In the genomic region with DNA sequence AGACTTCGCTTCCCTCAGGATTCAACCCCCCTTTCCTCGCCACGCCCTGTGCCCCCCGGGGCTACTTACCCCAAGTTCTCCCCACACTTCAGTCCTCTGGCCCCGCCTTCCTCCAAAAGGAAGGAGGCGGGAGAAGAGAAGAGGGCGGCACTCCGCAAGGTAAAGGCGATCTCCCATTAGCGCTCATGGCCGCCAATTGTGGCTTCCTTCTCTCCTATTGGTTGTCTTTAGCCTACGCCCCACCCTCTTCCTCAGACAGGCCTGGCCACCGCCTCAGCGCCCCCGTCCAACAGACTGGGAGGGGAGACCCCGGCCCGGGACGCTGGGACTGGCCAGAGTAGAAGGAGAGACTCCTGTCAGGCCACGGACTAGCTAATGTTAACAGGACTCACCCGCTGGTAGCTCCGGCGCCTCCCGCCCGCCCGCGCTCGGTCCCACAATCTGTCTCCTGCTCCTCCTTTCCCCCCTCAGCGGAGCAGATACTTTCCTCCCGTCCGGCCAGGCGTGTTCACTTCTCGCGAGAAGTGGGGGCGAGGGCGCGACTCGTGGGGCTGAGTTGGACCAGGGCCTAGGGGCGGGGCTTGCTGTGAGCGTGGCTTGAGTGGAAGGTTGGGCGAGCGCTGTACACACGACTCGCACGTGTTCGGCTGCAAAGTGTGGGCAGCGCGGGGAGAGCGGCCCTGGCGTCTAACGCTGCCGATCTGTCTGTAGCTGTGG, we compare ENCODE assay signal across 7 mouse cellular contexts. TPM values are rescaled to one million over a fixed set of nuclear protein-coding genes. Genes with fewer than 3 reads are reported as not detected.
DNase-seq lines count a peak whose midpoint lies in the region; ATAC-seq lines count a peak whose summit lies in the region.

A gene (minus strand): TSS at position 98 of the 717 bp plus-strand sequence.
A gene (minus strand): TSS at position 495 of the 717 bp plus-strand sequence.

- H3K9me3 ChIP-seq in intestine, embryonic 16.5 days (ENCODE audit: control insufficient read depth, low read length): peaks cover 4% of the 10 kb centered on the region; the same call in 1 of the 2 replicates
- H3K9me3 ChIP-seq in midbrain, embryonic 11.5 days (ENCODE audit: control insufficient read depth, low read length): no peaks in the 10 kb centered on the region

- under 1% methylated on average over 51 of the region's 51 CpGs for WGBS in intestine, embryonic 16.5 days
- under 1% methylated on average over 50 of the region's 51 CpGs for WGBS in midbrain, embryonic 11.5 days

- peak within 1 kb of the TSS; percentile 87 for H3K9ac ChIP-seq in intestine, embryonic 16.5 days (ENCODE audit: low read depth, low read length)
- peak within 1 kb of the TSS; percentile 88 for H3K9ac ChIP-seq in midbrain, embryonic 11.5 days (ENCODE audit: low read length)

- no peaks in the 10 kb centered on the region for H3K36me3 ChIP-seq in intestine, embryonic 16.5 days (ENCODE audit: control insufficient read depth, insufficient read depth, low read length)
- no peaks in the 10 kb centered on the region for H3K36me3 ChIP-seq in midbrain, embryonic 11.5 days (ENCODE audit: control insufficient read depth, insufficient read depth, low read length)

- intact Hi-C loops in left cerebral cortex, postnatal 36 days (cut with DNase I): loop anchor here (2.0 to 5.0 kb wide), 2 partner anchors 43 to 46 kb away; no protein-coding TSS in a partner anchor

- peak; percentile 99 for ATAC-seq in intestine, embryonic 16.5 days
- peak; percentile 100 for ATAC-seq in midbrain, embryonic 11.5 days (ENCODE audit: low FRiP score)

- H3K4me1 ChIP-seq in intestine, embryonic 16.5 days (ENCODE audit: control insufficient read depth, insufficient read depth, low read length): peaks cover 26% of the 10 kb centered on the region
- H3K4me1 ChIP-seq in midbrain, embryonic 11.5 days (ENCODE audit: control insufficient read depth, insufficient read depth, low read length): peaks cover 6% of the 10 kb centered on the region

- DNase-seq in adrenal gland, adult 8-10 months: peak; percentile 99
- DNase-seq in embryo, embryonic 9.5 days (ENCODE audit: extremely low spot score): peak; percentile 99
- peak; percentile 100 for DNase-seq in gastrocnemius, postnatal 4 days (ENCODE audit: low spot score in 2 of 2)
- DNase-seq in left cerebral cortex, postnatal 36 days (ENCODE audit: low spot score in 2 of 2): peak; percentile 99
- peak; percentile 99 for DNase-seq in midbrain, embryonic 11.5 days (ENCODE audit: low spot score, missing footprints)
- peak; percentile 99 for DNase-seq in skeletal muscle tissue, adult 2 months (ENCODE audit: low read depth, low spot score)

- H3K4me3 ChIP-seq in intestine, embryonic 16.5 days (ENCODE audit: low read length): peak within 1 kb of the TSS; percentile 70
- H3K4me3 ChIP-seq in midbrain, embryonic 11.5 days (ENCODE audit: low read depth, low read length): peak within 1 kb of the TSS; percentile 67

- H3K27ac ChIP-seq in intestine, embryonic 16.5 days (ENCODE audit: low read length): peak within 1 kb of the TSS; percentile 100
- peak within 1 kb of the TSS; percentile 97 for H3K27ac ChIP-seq in midbrain, embryonic 11.5 days (ENCODE audit: low read depth, low read length)

- H3K27me3 ChIP-seq in intestine, embryonic 16.5 days (replicated peaks; ENCODE audit: control insufficient read depth, insufficient read depth, low read length): no peaks in the 10 kb centered on the region
- H3K27me3 ChIP-seq in midbrain, embryonic 11.5 days (ENCODE audit: control insufficient read depth, insufficient read depth, low read length): no peaks in the 10 kb centered on the region

- H3K4me2 ChIP-seq in intestine, embryonic 16.5 days (ENCODE audit: low read depth, low read length): peak within 1 kb of the TSS; percentile 84
- H3K4me2 ChIP-seq in midbrain, embryonic 11.5 days: peak within 1 kb of the TSS; percentile 86

RNA-seq across cellular contexts. Expression of the first gene that starts in this region (rescaled TPM):
- total RNA-seq in adrenal gland, adult 8-10 months (2022): 1 to 10 TPM in 2 of 4 experiments, not detected in 2; 2.0 to 2.1 TPM
- under 1 TPM in 1 of 2 experiments, not detected in 1; 0.70 TPM for total RNA-seq in gastrocnemius, postnatal 4 days (2021)
- polyA plus RNA-seq in intestine, embryonic 16.5 days (2015; fragmentation: Nextera tagmentation; extraction: Ambion mirVana): not detected in 2 replicates
- not detected for total RNA-seq in left cerebral cortex, postnatal 36 days (2021)
- 0.08 TPM in 1 of 2 replicates, not detected in the other for polyA plus RNA-seq in midbrain, embryonic 11.5 days (2014; fragmentation: Nextera tagmentation; extraction: Ambion mirVana)

RNA-seq across cellular contexts. Expression of the second gene that starts in this region (rescaled TPM):
- total RNA-seq in adrenal gland, adult 8-10 months (2022): 100 to 1,000 TPM in 1 of 4 experiments, 10 to 100 TPM in 3; 55.5 to 104 (median 76.0) TPM
- 10 to 100 TPM; 85.3 to 97.2 TPM for total RNA-seq in gastrocnemius, postnatal 4 days (2021)
- 21.9 and 22.5 TPM in 2 replicates for polyA plus RNA-seq in intestine, embryonic 16.5 days (2015; fragmentation: Nextera tagmentation; extraction: Ambion mirVana)
- 10 to 100 TPM; 27.1 to 43.0 TPM for total RNA-seq in left cerebral cortex, postnatal 36 days (2021)
- 9.8 and 13.1 TPM in 2 replicates for polyA plus RNA-seq in midbrain, embryonic 11.5 days (2014; fragmentation: Nextera tagmentation; extraction: Ambion mirVana)

Comparison
In these comparisons a context has a peak if more than half of its experiments do, and no peak if none do; other contexts are left out.
1. Peak in every context shown above with its lines: DNase-seq, ATAC-seq, H3K4me3 ChIP-seq and H3K27ac ChIP-seq.